Mouse (Mus musculus) spleen, postnatal 14 days (tissue): ENCODE measurements around the gene Meaf6.

Experiments used
- DNase-seq, 2 experiments: peaks; one replicate each; pipeline ENCODE4 v3.0.0; 2021 to 2022; ENCODE audit warnings: low spot score in 2 of 2

Meaf6 gene

GRCm38 (mm10) chr4:125144211-125144610 is 59.3 kb downstream of the Meaf6 start:
- no peak for DNase-seq

- DNase-seq, result no peak
These were observed 59.7 kb downstream of the Meaf6 start for GRCm38 (mm10) chr4:125144627-125145026.

GRCm38 (mm10) chr4:125145213-125145612 is 60.3 kb downstream of the Meaf6 start:
- no peak for DNase-seq

GRCm38 (mm10) chr4:125147970-125148369 is 63.0 kb downstream of the Meaf6 start:
- no peak for DNase-seq

GRCm38 (mm10) chr4:125149460-125149859 is 64.5 kb downstream of the Meaf6 start:
- no peak for DNase-seq

GRCm38 (mm10) chr4:125152469-125152868 is 67.5 kb downstream of the Meaf6 start:
- no peak for DNase-seq

GRCm38 (mm10) chr4:125153659-125154241 is 68.8 kb downstream of the Meaf6 start:
- no peak for DNase-seq

GRCm38 (mm10) chr4:125155646-125156045 is 70.7 kb downstream of the Meaf6 start:
- no peak for DNase-seq

GRCm38 (mm10) chr4:125157322-125157721 is 72.4 kb downstream of the Meaf6 start:
- DNase-seq, result no peak

GRCm38 (mm10) chr4:125158081-125158480 is 73.1 kb downstream of the Meaf6 start:
- DNase-seq, result no peak

- DNase-seq, result no peak
These were observed 73.8 kb downstream of the Meaf6 start for GRCm38 (mm10) chr4:125158581-125159317.

- DNase-seq, result peak; percentile 61 to 77
These were observed 75.5 kb downstream of the Meaf6 start for GRCm38 (mm10) chr4:125160320-125160950.

- no peak for DNase-seq
These were observed 76.0 kb downstream of the Meaf6 start for GRCm38 (mm10) chr4:125160951-125161331.

GRCm38 (mm10) chr4:125161392-125161791 is 76.5 kb downstream of the Meaf6 start:
- DNase-seq, result no peak

- DNase-seq, result no peak
These were observed 77.8 kb downstream of the Meaf6 start for GRCm38 (mm10) chr4:125162701-125163100.
